Mouse (Mus musculus) MEL (cell line): ENCODE measurements around the gene G6pc. TPM values are rescaled to one million over a fixed set of nuclear protein-coding genes. Genes with fewer than 3 reads are reported as not detected.
A peak's percentile ranks its signal among the peaks of the same experiment; 100 is the strongest.

Experiments
- DNase-seq: peaks from one replicate; pipeline ENCODE4 v3.0.0; 2011; ENCODE audit warnings: low read depth, low spot score
- H3K27ac ChIP-seq: 2 replicates; pipeline ENCODE4 v1.5.1; 2012; ENCODE audit warnings: low read depth, mild to moderate bottlenecking, control low read depth, low read length, moderate library complexity; ENCODE audit not compliant: control insufficient read depth
- H3K27me3 ChIP-seq, 2 experiments: fragments of 150-350 bp in 1 of 2; sonication (generic) in 1 of 2; 2 replicates each; pipeline ENCODE4 v1.6.1; 2012; ENCODE audit warnings: low read length in 2 of 2, mild to moderate bottlenecking in 2 of 2, improper control_type of control experiment in 1 of 2, moderate library complexity in 1 of 2; ENCODE audit not compliant: insufficient read depth in 2 of 2, control insufficient read depth in 1 of 2
- H3K36me3 ChIP-seq, 2 experiments: 2 replicates each; pipeline ENCODE4 v1.6.1; 2012 to 2014; ENCODE audit warnings: low read length in 2 of 2, improper control_type of control experiment in 1 of 2, inconsistent platforms in 1 of 2, mild to moderate bottlenecking in 1 of 2; ENCODE audit not compliant: insufficient read depth in 2 of 2, control insufficient read depth in 1 of 2
- H3K4me1 ChIP-seq, 2 experiments: fragments of 150-350 bp in 1 of 2; sonication (generic) in 1 of 2; 2 replicates each; pipeline ENCODE4 v1.6.1; 2012; ENCODE audit warnings: low read length in 2 of 2, improper control_type of control experiment in 1 of 2, mild to moderate bottlenecking in 1 of 2; ENCODE audit not compliant: insufficient read depth in 2 of 2, control insufficient read depth in 1 of 2
- H3K4me3 ChIP-seq, 2 experiments: fragments of 150-350 bp in 1 of 2; sonication (generic) in 1 of 2; 2 replicates each; pipeline ENCODE4 v1.5.1; 2012; ENCODE audit warnings: low read depth in 2 of 2, low read length in 2 of 2, mild to moderate bottlenecking in 2 of 2, moderate library complexity in 2 of 2, control low read depth in 1 of 2, improper control_type of control experiment in 1 of 2; ENCODE audit not compliant: control insufficient read depth in 1 of 2, insufficient read depth in 1 of 2
- H3K79me2 ChIP-seq: 2 replicates; pipeline ENCODE4 v1.6.1; 2012; ENCODE audit warnings: mild to moderate bottlenecking, low read length, moderate library complexity; ENCODE audit not compliant: control insufficient read depth, poor library complexity, insufficient read depth
- H3K9ac ChIP-seq: 2 replicates; pipeline ENCODE4 v1.6.1; 2012; ENCODE audit warnings: low read depth, mild to moderate bottlenecking, control low read depth, low read length, moderate library complexity; ENCODE audit not compliant: control insufficient read depth, poor library complexity, severe bottlenecking
- H3K9me3 ChIP-seq: fragments of 150-350 bp; sonication (generic); replicated peaks from 2 replicates; pipeline ENCODE4 v1.6.1; 2012; ENCODE audit warnings: mild to moderate bottlenecking, low read length, improper control_type of control experiment, moderate library complexity; ENCODE audit not compliant: insufficient read depth
- BHLHE40 ChIP-seq: IDR thresholded peaks from 2 replicates; pipeline ENCODE4 v1.6.1; 2012; ENCODE audit warnings: low read depth, mild to moderate bottlenecking, inconsistent platforms, low read length, improper control_type of control experiment, borderline replicate concordance
- CTCF ChIP-seq, 3 experiments: IDR thresholded peaks in 2 of 3; conservative IDR thresholded peaks in 1 of 3; 2 replicates each; pipeline ENCODE4 v1.5.1; 2011 to 2012; ENCODE audit warnings: low read length in 3 of 3, low read depth in 2 of 3, mild to moderate bottlenecking in 2 of 3, improper control_type of control experiment in 1 of 3, inconsistent platforms in 1 of 3, mixed read lengths in 1 of 3, moderate library complexity in 1 of 3; ENCODE audit not compliant: control insufficient read depth in 1 of 3, insufficient read depth in 1 of 3, poor library complexity in 1 of 3, severe bottlenecking in 1 of 3
- EP300 ChIP-seq, 2 experiments: IDR thresholded peaks; 2 replicates each; pipeline ENCODE4 v1.6.1; 2011; ENCODE audit warnings: improper control_type of control experiment in 2 of 2, low read length in 2 of 2, low read depth in 1 of 2, mild to moderate bottlenecking in 1 of 2
- HCFC1 ChIP-seq: IDR thresholded peaks from 2 replicates; pipeline ENCODE4 v1.6.1; 2012; ENCODE audit warnings: low read depth, mild to moderate bottlenecking, inconsistent platforms, low read length, improper control_type of control experiment, moderate library complexity
- MAX ChIP-seq: IDR thresholded peaks from 2 replicates; pipeline ENCODE4 v1.6.1; 2011; ENCODE audit warnings: low read length, improper control_type of control experiment
- MEF2A ChIP-seq: IDR thresholded peaks from 2 replicates; pipeline ENCODE4 v1.6.1; 2014; ENCODE audit warnings: low read depth, mild to moderate bottlenecking, inconsistent platforms, low read length, improper control_type of control experiment; ENCODE audit not compliant: poor library complexity, insufficient replicate concordance, severe bottlenecking; ENCODE audit errors: extremely low read depth
- MYC ChIP-seq: IDR thresholded peaks from 2 replicates; pipeline ENCODE4 v1.6.1; 2011; ENCODE audit warnings: low read depth, mild to moderate bottlenecking, low read length, improper control_type of control experiment, moderate library complexity
- NELFE ChIP-seq: IDR thresholded peaks from 2 replicates; pipeline ENCODE4 v1.6.1; 2011; ENCODE audit warnings: low read depth, low read length, improper control_type of control experiment
- POLR2AphosphoS2 ChIP-seq: IDR thresholded peaks from 2 replicates; pipeline ENCODE4 v1.6.1; 2011; ENCODE audit warnings: low read length, improper control_type of control experiment
- POLR2AphosphoS5 ChIP-seq: IDR thresholded peaks from 2 replicates; pipeline ENCODE4 v1.6.1; 2012; ENCODE audit warnings: low read depth, borderline replicate concordance, mild to moderate bottlenecking, inconsistent platforms, low read length, moderate library complexity, mixed read lengths
- SMC3 ChIP-seq: IDR thresholded peaks from 2 replicates; pipeline ENCODE4 v1.6.1; 2011; ENCODE audit warnings: low read depth, low read length, improper control_type of control experiment
- TBP ChIP-seq: IDR thresholded peaks from 2 replicates; pipeline ENCODE4 v1.8.0; 2011; ENCODE audit warnings: low read depth, low read length, improper control_type of control experiment
- USF2 ChIP-seq, 2 experiments: IDR thresholded peaks; 2 replicates each; pipeline ENCODE4 v1.6.1; 2011 to 2012; ENCODE audit warnings: improper control_type of control experiment in 2 of 2, low read length in 2 of 2, borderline replicate concordance in 1 of 2, inconsistent platforms in 1 of 2, low read depth in 1 of 2, mild to moderate bottlenecking in 1 of 2; ENCODE audit not compliant: insufficient read depth in 1 of 2
- ZKSCAN1 ChIP-seq: IDR thresholded peaks from 2 replicates; pipeline ENCODE4 v1.6.1; 2012; ENCODE audit warnings: low read depth, mild to moderate bottlenecking, inconsistent platforms, low read length, improper control_type of control experiment, moderate library complexity
- ZNF384 ChIP-seq: IDR thresholded peaks from 2 replicates; pipeline ENCODE4 v1.6.1; 2012; ENCODE audit warnings: low read depth, mild to moderate bottlenecking, inconsistent platforms, low read length, improper control_type of control experiment
- polyA plus RNA-seq, 2 experiments: library from polyadenylated mRNA; stranded (reverse) in 1 of 2; unstranded in 1 of 2; fragments of >175 nt in 1 of 2; fragments of >200 nt in 1 of 2; gene quantifications; 2 replicates each; pipeline versions ENCODE4 v1.2.1 to v1.2.4; 2012; ENCODE audit warnings: low replicate concordance in 2 of 2, low read depth in 1 of 2; ENCODE audit not compliant: insufficient read length in 2 of 2, insufficient read depth in 1 of 2, missing spikeins in 1 of 2
- total RNA-seq: library from RNA; depleted of rRNA; stranded (reverse); fragments of 300-350 nt; gene quantifications from 2 replicates; pipeline ENCODE4 v1.2.3, GENCODE M21; 2012

The G6pc gene
- total and polyA plus RNA-seq, 3 experiments, result not detected

- H3K27ac ChIP-seq, result no peak overlapping the region
- peaks cover 2 to 8% of the 10 kb centered on the region in 2 experiments for H3K27me3 ChIP-seq
- no peaks in the 10 kb centered on the region for H3K9me3 ChIP-seq
- H3K79me2 ChIP-seq, result no peaks in the 10 kb centered on the region
- DNase-seq, result no peak
- H3K36me3 ChIP-seq, result peaks cover 0 to 10% of the 10 kb centered on the region in 2 experiments; a peak in 2 of 4 replicates
- H3K4me1 ChIP-seq, result peaks cover 11 to 14% of the 10 kb centered on the region in 2 experiments
- no peak overlapping the region for H3K4me3 ChIP-seq
- no peak overlapping the region for H3K9ac ChIP-seq
- TF ChIP-seq HCFC1 (no peak), ZKSCAN1 (no peak), EP300 (IDR thresholded peaks at IDR 0.05; ENCODE audit: low read depth in 1 of 2, low read length in 2 of 2) (no peak), MYC (no peak), MAX (no peak), CTCF (IDR thresholded peaks at IDR 0.05 in 2 of 3, conservative IDR thresholded peaks at IDR 0.05 in 1 of 3; ENCODE audit: control insufficient read depth in 1 of 3, insufficient read depth in 1 of 3, low read depth in 2 of 3, low read length in 3 of 3, poor library complexity in 1 of 3, severe bottlenecking in 1 of 3) (peak in 1 of 3 experiments; percentile 6; a peak in 2 of 6 replicates), BHLHE40 (no peak), POLR2AphosphoS2 (no peak), USF2 (IDR thresholded peaks at IDR 0.05; ENCODE audit: borderline replicate concordance in 1 of 2, insufficient read depth in 1 of 2, low read depth in 1 of 2, low read length in 2 of 2) (no peak), SMC3 (peak; percentile 30; the same call in 1 of the 2 replicates), TBP (no peak)
These were observed 12.8 kb upstream of the G6pc start for GRCm38 (mm10) chr11:101354438-101355010.

- H3K4me3 ChIP-seq, result no peak overlapping the region
- no peak for TF ChIP-seq USF2 (IDR thresholded peaks at IDR 0.05; ENCODE audit: borderline replicate concordance in 1 of 2, insufficient read depth in 1 of 2, low read depth in 1 of 2, low read length in 2 of 2)
- TF ChIP-seq ZKSCAN1, result no peak
- no peak for TF ChIP-seq NELFE
- TF ChIP-seq ZNF384, result peak; percentile 42; the same call in 1 of the 2 replicates
- no peak for TF ChIP-seq POLR2AphosphoS5
- TF ChIP-seq BHLHE40, result no peak
- TF ChIP-seq MEF2A, result no peak
- no peak overlapping the region for H3K9ac ChIP-seq
- H3K4me1 ChIP-seq, result peaks cover 11 to 14% of the 10 kb centered on the region in 2 experiments
- no peaks in the 10 kb centered on the region for H3K9me3 ChIP-seq
- H3K27ac ChIP-seq, result no peak overlapping the region
- DNase-seq, result no peak
- peaks cover 0 to 8% of the 10 kb centered on the region in 2 experiments for H3K27me3 ChIP-seq
- peaks cover 0 to 10% of the 10 kb centered on the region in 2 experiments; a peak in 2 of 4 replicates for H3K36me3 ChIP-seq
- H3K79me2 ChIP-seq, result no peaks in the 10 kb centered on the region
These were observed 11.4 kb upstream of the G6pc start for GRCm38 (mm10) chr11:101355916-101356315.
